8 mouse cellular contexts compared by ENCODE assay signal in the genomic region with DNA sequence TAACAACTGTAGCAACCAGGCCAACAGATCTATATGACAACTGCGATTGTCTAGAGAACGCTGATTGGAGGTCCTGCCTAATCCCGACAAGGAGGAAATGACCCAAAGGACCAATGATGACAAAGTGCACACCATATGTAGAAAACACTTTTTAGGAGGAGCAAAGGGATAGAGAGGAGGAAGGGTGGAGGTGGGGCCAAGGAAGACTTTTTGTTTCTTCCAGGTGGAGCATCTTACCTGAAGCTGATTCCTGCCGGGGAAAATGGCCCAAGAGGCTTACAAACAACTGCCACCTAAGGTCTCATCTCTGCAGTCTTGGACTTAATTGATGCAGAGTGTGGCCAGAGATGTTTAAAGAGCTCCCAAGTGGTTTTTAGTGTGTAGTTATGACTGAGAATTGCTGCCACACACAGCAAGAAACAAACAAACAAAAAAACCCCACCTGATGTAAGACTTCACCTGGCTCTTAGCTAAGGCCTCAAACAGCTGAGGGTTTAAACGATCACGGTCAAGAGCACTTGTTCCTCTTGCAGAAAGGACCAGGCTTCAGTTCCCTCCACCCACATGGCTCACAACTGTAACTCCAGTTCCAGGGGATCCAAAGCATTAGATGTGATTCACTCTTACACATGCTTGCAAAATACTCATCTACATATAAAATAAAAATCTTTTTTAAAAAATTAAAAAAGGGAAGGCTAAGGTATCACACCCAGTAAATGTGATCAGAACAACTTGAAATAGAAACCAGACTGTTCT. TPM values are rescaled to one million over a fixed set of nuclear protein-coding genes. Genes with fewer than 3 reads are reported as not detected.
DNase-seq lines count a peak whose midpoint lies in the region; ATAC-seq and TF ChIP-seq lines count a peak whose summit lies in the region.

No protein-coding gene starts in this region.

- H3K9me3 ChIP-seq in hindbrain, embryonic 12.5 days (replicated peaks) = no peaks in the 10 kb centered on the region
- no peaks in the 10 kb centered on the region for H3K9me3 ChIP-seq in midbrain, embryonic 14.5 days (ENCODE audit: control insufficient read depth, low read length)

- ATAC-seq in hindbrain, embryonic 12.5 days (ENCODE audit: low FRiP score) = no peak
- no peak; the same call in 1 of the 2 replicates for ATAC-seq in midbrain, embryonic 14.5 days (ENCODE audit: low FRiP score, low TSS enrichment)

- DNase-seq in kidney, adult 2 months = no peak
- no peak for DNase-seq in kidney, postnatal 25 days
- peak; percentile 38 for DNase-seq in MN1 (ENCODE audit: low spot score)
- no peak for DNase-seq in midbrain, embryonic 14.5 days
- no peak for DNase-seq in urinary bladder, postnatal 10 days (ENCODE audit: low spot score)
- DNase-seq in kidney, adult 9 months = no peak
- DNase-seq in embryo, embryonic 9.5 days (ENCODE audit: extremely low spot score) = no peak

- H3K36me3 ChIP-seq in kidney, adult 2 months (ENCODE audit: control insufficient read depth, insufficient read depth, low read length) = peaks cover 1% of the 10 kb centered on the region; the same call in 1 of the 2 replicates
- H3K36me3 ChIP-seq in hindbrain, embryonic 12.5 days = peaks cover 14% of the 10 kb centered on the region
- peaks cover 15% of the 10 kb centered on the region for H3K36me3 ChIP-seq in midbrain, embryonic 14.5 days (ENCODE audit: control insufficient read depth, insufficient read depth, low read length)

- no peaks in the 10 kb centered on the region for H3K27me3 ChIP-seq in kidney, adult 2 months (replicated peaks; ENCODE audit: control insufficient read depth, insufficient read depth, low read length)
- H3K27me3 ChIP-seq in hindbrain, embryonic 12.5 days = no peaks in the 10 kb centered on the region
- H3K27me3 ChIP-seq in midbrain, embryonic 14.5 days (ENCODE audit: control insufficient read depth, insufficient read depth, low read length) = no peaks in the 10 kb centered on the region

- H3K4me3 ChIP-seq in kidney, adult 2 months (ENCODE audit: insufficient read depth, low read depth, low read length) = peak overlapping the region; percentile 39
- H3K4me3 ChIP-seq in hindbrain, embryonic 12.5 days = peak overlapping the region; percentile 97
- H3K4me3 ChIP-seq in midbrain, embryonic 14.5 days (replicated peaks; ENCODE audit: low read depth, low read length) = peak overlapping the region; percentile 96

- H3K4me1 ChIP-seq in kidney, adult 2 months (ENCODE audit: control insufficient read depth, insufficient read depth, low read length) = peaks cover 4% of the 10 kb centered on the region; the same call in 1 of the 2 replicates
- peaks cover 26% of the 10 kb centered on the region for H3K4me1 ChIP-seq in hindbrain, embryonic 12.5 days
- H3K4me1 ChIP-seq in midbrain, embryonic 14.5 days (ENCODE audit: control insufficient read depth, insufficient read depth, low read length) = peaks cover 32% of the 10 kb centered on the region

- peak overlapping the region; percentile 98 for H3K9ac ChIP-seq in hindbrain, embryonic 12.5 days
- H3K9ac ChIP-seq in midbrain, embryonic 14.5 days (replicated peaks; ENCODE audit: low read length) = peak overlapping the region; percentile 97; the same call in 1 of the 2 replicates

- TF ChIP-seq CTCF in kidney, adult 2 months (conservative IDR thresholded peaks at IDR 0.05; ENCODE audit: insufficient read depth, insufficient read length, low read depth, low read length) = no peak

- WGBS in kidney, adult 2 months = 69% methylated on average over 6 of the region's 6 CpGs
- WGBS in hindbrain, embryonic 12.5 days = 81% methylated on average over 6 of the region's 6 CpGs
- 80% methylated on average over 6 of the region's 6 CpGs for WGBS in midbrain, embryonic 14.5 days

- no peak for TF ChIP-seq POLR2A in kidney, adult 2 months (IDR thresholded peaks at IDR 0.05; ENCODE audit: low read depth, low read length)

- H3K27ac ChIP-seq in kidney, adult 2 months (ENCODE audit: insufficient read depth, low read depth, low read length) = no peak overlapping the region
- H3K27ac ChIP-seq in hindbrain, embryonic 12.5 days = peak overlapping the region; percentile 92
- peak overlapping the region; percentile 91 for H3K27ac ChIP-seq in midbrain, embryonic 14.5 days (replicated peaks; ENCODE audit: low read depth, low read length)

- H3K4me2 ChIP-seq in hindbrain, embryonic 12.5 days (replicated peaks) = peak overlapping the region; percentile 67
- peak overlapping the region; percentile 83 for H3K4me2 ChIP-seq in midbrain, embryonic 14.5 days (ENCODE audit: low read length)

RNA-seq across cellular contexts. Expression of a gene that starts 0.7 kb away (rescaled TPM):
- 1,115 and 1,173 TPM in 2 replicates for polyA plus RNA-seq in kidney, adult 2 months (2012; rRNA removed)
- polyA plus RNA-seq in hindbrain, embryonic 12.5 days (2016; fragmentation: Nextera tagmentation; extraction: Ambion mirVana) = 642 and 656 TPM in 2 replicates
- 751 and 917 TPM in 2 replicates for polyA plus RNA-seq in midbrain, embryonic 14.5 days (2014; fragmentation: Nextera tagmentation; extraction: Ambion mirVana)

RNA-seq across cellular contexts. Expression of a gene that starts 4.8 kb away (rescaled TPM):
- 1.4 and 3.9 TPM in 2 replicates for polyA plus RNA-seq in kidney, adult 2 months (2012; rRNA removed)
- polyA plus RNA-seq in hindbrain, embryonic 12.5 days (2016; fragmentation: Nextera tagmentation; extraction: Ambion mirVana) = 5.5 and 10.8 TPM in 2 replicates
- 14.4 and 15.6 TPM in 2 replicates for polyA plus RNA-seq in midbrain, embryonic 14.5 days (2014; fragmentation: Nextera tagmentation; extraction: Ambion mirVana)

RNA-seq across cellular contexts. Expression of a gene that starts 36.7 kb away (rescaled TPM):
- 28,844 and 31,623 TPM in 2 replicates for polyA plus RNA-seq in kidney, adult 2 months (2012; rRNA removed)
- polyA plus RNA-seq in hindbrain, embryonic 12.5 days (2016; fragmentation: Nextera tagmentation; extraction: Ambion mirVana) = 67.5 and 68.6 TPM in 2 replicates
- polyA plus RNA-seq in midbrain, embryonic 14.5 days (2014; fragmentation: Nextera tagmentation; extraction: Ambion mirVana) = 22.2 and 22.6 TPM in 2 replicates

Comparison
In these comparisons a context has a peak if more than half of its experiments do, and no peak if none do; other contexts are left out.
1. H3K4me3 ChIP-seq: peak in every context shown above with its lines; median percentile 97 in hindbrain, embryonic 12.5 days; 96 in midbrain, embryonic 14.5 days; 39 in kidney, adult 2 months.
2. RNA of a gene that starts 36.7 kb away (polyA plus RNA-seq): 28,844 to 31,623 TPM in kidney, adult 2 months; 67.5 to 68.6 TPM in hindbrain, embryonic 12.5 days and 22.2 to 22.6 TPM in midbrain, embryonic 14.5 days; every median in the first group is over 100 times any median in the second.